Mouse (Mus musculus) embryonic fibroblast, embryonic 13.5 days (primary cell): ENCODE measurements around the gene Kras.

Experiments
- CTCF ChIP-seq: IDR thresholded peaks from 2 replicates; pipeline ENCODE4 v1.5.1; 2011; ENCODE audit warnings: mild to moderate bottlenecking, control low read depth, low read length, moderate library complexity, borderline replicate concordance; ENCODE audit not compliant: insufficient read depth
- POLR2A ChIP-seq: IDR thresholded peaks from 2 replicates; pipeline ENCODE4 v1.6.1; 2011; ENCODE audit warnings: low read depth, mild to moderate bottlenecking, control low read depth, low read length, moderate library complexity

GRCm38 (mm10) chr6:145182044-145182443, 68.0 kb downstream of the Kras start:
- no peak for TF ChIP-seq CTCF
- no peak for TF ChIP-seq POLR2A
